Mouse (Mus musculus): Measurements from ENCODE around the gene Zfp93. TPM values are rescaled to one million over a fixed set of nuclear protein-coding genes. Genes with fewer than 3 reads are reported as not detected.

Zfp93 gene
- total RNA-seq, 2 experiments from 2014 or later: 13.4 to 14.4 TPM

DNA sequence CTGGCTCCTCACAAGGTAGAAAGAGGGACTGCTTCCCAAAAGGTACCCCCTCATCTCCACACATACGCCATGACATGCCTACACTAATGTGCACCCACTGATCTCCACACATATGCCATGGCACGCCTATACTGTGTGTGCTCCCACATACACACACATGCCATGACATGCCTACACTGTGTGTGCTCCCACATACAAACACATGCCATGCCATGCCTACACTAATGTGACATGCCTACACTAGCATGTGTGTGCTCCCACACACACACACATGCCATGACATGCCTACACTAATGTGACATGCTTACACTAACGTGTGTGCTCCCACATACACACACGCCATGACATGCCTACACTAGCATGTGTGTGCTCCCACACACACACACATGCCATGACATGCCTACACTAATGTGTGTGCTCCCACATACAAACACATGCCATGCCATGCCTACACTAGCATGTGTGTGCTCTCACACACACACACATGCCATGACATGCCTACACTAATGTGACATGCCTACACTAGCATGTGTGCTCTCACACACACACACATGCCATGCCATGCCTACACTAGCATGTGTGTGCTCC is 20.0 kb downstream of the Zfp93 start:
- no peak for DNase-seq (ENCODE audit: low spot score in 2 of 2)

DNA sequence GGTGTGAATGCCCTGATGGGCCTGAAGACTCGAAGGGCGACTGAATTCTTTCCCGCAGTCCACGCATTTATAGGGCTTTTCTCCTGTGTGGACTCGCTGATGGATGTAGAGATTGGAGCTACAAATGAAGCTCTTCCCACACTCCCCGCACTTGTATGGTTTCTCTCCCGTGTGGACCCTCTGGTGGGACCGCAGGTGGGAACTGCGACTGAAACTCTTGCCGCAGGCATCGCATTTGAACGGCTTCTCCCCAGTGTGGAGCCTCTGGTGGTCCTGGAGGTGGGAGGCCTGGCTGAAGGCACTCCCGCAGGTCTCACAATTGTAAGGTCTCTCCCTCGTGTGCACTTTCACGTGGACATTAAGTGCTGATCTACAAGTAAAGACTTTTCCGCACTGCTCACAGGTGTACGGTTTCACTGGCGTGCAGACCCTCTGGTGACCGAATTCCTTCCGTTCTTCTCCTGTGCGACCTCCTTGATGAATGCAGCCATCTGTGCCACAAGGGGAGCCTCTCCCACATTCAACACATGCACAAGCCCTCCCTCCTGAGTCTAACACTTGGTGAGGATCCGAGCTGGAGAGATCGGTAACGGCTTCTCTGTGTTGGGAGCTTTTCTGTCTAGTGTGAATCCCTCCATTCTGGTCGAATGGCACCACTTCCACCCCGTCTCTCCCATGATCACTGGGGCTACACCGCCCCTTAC is 21.3 kb downstream of the Zfp93 start:
- no peak for DNase-seq (ENCODE audit: low spot score in 2 of 2)

DNA sequence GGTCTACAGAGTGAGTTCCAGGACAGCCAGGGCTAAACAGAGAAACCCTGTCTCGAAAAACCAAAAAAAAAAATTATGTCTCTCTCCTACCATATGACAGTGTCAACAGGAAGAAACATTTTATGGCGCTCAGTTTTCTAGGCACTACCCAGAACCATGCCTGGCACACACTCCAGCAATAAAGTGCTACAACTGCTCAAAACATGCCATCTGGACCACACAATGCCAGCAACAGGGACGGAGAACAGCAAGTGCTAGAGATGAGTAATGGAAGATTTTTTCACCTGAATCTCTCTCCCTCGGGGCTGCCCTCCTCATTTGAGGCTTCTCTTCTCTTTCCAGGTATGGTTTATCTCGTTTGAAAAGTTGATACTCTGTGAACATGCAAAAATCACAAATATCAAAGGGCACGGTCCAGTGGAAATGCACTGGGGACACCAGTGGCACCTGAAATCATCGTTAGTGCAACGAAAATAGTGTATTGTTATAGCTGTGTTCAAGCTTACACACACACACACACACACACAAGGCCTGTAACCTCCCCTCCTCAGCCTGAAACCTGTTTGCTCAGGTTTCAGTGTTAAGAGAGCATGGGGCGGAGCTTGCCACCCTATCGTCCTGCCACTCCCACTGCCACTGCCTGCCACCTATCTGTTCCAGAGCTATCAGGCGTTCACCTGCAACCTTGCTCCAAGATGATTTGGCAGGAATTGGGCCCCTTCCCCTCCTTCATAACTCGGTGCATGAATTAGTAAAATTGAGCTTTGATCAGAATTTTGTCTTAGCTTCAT is 23.0 kb downstream of the Zfp93 start:
- DNase-seq (ENCODE audit: low spot score in 2 of 2): peak in 1 of 2 experiments; percentile 62

DNA sequence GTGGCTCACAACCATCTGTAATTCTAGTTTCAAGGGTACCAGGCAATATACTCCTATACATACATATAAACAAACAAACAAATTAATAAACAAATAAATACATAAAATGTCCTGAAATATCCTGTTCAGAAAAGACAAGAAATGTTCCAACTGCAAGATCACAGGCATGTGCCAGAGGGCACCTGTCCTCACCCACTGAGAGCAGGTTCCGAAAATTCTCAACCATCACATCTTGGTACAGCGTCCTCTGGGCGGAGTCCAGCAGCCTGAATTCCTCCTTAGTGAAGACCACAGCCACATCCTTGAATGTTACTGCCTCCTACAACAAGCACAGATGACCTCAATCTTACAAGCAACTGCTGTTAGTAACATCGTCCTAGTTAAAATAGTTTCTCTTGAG is 24.5 kb downstream of the Zfp93 start:
- no peak for DNase-seq (ENCODE audit: low spot score in 2 of 2)

DNA sequence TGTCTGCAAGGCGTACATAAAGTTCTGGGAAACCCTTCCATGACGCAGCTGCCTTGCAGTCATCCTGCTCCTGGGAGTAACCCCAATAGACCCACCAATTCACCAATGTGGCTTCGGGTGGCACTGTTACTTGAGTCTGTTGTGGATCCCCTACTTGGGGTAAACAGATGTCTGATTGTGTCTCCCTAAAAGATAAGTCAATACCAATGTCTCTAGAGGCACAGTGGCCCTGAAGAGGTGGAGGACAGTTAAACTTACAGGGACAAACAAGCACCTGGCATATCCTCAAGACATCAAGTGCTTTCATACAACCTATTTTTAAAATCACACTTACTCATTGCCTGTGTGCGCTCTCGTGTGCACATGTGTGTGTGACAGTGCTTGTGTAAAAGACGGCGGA is 25.2 kb downstream of the Zfp93 start:
- no peak for DNase-seq (ENCODE audit: low spot score in 2 of 2)

DNA sequence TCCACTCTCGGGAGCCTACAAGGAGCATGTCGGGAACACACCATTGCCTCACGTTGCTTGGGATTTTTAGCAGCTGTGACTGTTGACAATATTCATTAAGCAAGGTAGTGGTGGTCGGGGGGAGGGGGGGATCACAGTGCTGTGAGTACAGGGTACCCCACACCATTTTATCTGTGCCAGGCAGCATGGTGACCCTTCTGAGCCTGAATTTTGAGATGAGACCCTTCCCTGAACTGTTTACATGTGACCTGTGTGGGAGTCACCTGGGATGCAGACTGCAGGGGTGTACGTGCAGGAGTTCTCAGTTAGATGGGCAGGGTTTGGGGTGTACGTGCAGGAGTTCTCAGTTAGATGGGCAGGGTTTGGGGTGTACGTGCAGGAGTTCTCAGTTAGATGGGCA is 26.2 kb downstream of the Zfp93 start:
- DNase-seq (ENCODE audit: low spot score in 2 of 2): no peak

DNA sequence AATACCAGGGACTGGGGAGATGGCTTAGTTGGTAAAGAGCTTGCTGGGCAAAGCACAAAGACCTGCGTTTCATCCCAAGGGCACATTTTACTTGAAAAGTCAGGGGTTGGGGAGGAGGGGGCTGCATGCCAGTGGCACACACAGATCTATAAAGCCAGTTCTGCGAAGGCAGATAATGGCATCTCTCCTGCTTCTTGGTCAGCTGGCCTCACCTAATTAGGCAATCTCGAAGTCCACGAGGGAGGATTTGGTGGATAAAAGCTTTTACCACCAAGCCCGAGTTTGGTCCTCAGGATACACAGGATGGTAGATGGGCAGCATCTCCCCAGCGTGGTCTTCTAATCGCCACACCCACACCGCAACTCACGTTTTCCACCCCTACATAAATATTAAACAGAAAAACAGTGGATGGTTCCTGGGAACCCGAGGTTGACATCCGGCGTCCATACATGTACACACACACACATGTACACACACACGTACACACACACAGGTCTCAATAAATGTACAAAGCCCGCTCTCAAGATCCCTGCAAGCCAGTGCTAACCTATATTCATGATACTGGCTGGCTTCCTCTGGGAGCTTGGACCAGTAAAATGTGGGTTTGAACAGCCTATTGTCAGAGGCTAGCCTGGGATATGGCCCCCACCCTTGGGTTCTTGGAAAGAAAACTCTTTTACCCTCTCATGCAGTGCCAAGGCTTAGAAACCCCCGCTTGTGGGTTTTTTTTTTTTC is 27.3 kb downstream of the Zfp93 start:
- no peak for DNase-seq (ENCODE audit: low spot score in 2 of 2)

DNA sequence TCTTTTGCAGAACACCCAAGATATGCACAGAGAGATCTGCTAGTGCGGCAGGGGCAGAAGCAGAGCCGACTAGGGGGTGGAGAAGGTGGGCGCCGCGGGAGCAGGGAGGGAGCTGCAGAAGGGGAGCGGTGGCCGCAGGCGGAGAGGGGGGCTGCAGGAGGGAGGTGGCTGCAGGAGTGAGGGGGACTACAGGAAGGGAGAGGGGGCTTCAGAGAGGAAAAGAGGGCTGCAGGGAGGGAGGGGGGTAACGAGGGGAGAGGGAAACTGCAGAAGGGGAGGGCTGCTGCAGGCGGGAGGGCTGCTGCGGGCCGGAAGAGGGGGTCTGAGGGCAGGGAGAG is 28.4 kb downstream of the Zfp93 start:
- no peak for DNase-seq (ENCODE audit: low spot score in 2 of 2)

DNA sequence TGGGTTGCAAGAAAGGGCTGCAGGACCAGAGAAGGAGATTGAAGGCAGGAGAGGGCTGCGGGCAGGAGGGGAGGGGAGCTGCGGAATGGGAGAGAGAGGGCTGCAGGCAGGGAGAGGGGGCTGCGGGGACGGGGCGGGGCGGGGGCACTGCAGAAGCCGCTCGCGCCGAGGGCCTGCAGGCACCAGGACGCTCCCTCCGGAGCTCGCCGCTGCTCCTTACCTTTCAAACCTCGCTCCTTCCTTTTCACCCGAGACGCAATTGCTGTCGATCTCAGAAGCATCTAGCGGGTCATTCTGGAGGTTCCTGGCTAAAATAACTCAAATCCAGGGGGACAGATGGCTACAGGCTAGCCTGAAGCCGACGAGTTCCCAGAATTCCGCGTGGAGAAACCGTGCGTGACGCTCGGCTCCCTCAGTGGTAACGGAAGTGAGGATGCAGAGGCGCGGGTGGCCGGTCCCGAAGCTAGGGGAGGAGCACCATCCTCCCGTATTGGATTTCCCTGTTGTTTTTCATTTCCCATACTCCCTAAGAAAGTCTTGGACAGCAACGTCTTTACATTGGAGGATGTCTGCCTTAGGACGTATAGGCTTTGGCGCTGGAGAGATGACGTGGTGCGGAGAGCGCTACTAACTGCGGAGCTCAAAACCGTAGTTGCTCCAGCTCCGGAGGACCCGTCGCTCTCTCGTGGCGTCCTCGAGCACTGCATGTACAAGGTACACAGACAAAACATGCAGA is 28.9 kb downstream of the Zfp93 start:
- DNase-seq (ENCODE audit: low spot score in 2 of 2): peak; percentile 85 to 92

DNA sequence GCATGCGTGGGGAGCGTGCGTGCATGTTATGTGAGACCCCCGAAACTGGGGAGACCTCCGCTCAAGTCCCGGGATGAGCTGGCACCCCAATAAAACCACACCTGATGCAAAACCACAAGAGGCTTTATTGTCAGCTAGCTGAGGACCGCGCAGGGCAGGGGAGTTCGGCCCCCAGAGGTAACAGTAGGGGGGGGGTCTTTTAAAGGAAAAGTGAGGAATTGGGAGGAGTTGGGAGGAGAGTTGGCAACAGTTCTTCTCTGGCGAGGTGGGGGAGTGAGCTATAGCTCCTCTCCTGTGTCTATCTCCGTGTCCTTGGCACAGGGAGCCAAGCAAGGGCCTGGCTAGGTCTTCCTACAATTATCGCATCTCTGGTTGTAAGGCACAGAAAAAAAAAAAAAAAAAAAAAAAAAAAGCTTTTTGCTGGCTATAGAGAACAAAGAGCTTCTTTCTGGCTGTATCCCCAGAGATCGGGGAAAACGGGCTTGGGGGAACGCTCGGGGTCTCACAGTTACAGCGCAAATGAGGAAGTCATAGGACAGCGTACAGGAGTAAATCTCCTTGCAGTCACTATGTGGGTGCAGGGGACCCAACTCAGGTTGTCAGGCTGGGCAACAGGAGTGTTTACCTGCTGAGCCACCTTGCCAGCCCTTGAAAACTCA is 29.7 kb downstream of the Zfp93 start:
- peak in 1 of 2 experiments; percentile 25 for DNase-seq (ENCODE audit: low spot score in 2 of 2)

DNA sequence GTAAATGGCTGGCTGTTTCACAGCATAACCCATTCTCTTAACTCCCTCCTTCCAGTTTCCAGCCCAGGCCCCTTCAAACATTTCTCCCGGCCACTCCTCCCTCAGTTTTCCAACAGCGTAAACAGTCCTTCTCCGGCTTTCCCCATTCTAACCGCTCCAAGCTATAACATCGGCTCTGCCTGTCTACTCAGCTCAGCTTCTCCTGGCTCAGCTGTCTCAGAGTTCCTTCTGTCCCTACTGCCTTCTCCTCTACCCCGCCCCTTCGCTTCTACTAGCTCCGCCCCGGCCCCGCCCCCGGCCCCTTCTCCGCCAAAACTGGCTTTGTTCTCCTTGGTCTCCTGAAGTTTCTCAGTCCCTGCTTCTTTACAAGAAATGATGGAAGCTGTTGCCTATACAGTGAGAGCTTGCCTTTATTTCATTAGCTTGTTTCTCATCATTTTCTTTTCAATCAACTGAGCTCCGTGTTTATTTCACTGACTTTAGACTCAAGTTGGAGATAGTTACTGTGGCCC is 30.6 kb downstream of the Zfp93 start, which contains the start of gene Zfp61:
TSS of gene Zfp61 (minus strand) at position 462 of the 512 bp plus-strand sequence.
- DNase-seq (ENCODE audit: low spot score in 2 of 2): peak in 1 of 2 experiments; percentile 48

DNA sequence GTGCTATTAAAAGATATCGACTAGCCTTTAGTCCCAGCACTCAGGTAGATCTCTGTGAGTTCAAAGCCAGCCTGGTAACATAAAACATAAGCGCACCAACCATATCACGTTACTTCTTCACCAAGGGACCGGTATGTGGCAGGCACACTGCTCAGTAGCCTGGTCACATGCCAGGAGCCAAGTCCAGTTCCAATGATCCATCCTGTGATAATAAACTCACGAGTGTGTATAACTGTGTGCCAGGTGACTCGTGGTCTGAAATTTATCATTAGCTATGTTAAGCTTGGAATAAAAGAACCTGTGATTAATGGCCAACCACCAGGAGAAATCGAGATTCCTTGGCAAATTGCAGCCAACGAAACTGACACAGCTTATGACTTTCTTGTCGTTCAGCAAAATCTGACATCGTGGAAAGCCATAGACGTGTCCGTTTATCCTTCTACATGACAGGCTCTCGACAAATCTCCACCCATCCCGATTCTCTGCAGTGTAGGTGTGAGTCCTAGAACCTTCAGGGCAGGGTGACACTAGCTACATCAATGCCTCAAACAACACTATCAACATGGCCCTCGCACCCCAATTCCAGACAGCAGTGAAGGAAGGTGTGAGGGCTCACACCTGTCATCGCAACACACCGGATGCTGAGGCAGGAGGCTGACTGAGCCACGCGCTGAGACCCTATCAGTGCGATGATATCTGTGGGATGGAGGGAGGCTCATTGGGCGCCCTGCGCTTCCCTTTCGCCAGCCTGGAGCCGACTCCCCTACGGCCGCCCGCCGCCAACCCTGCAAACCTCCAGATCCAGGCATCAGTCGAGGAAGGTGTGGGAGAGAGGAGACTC is 45.7 kb downstream of the Zfp93 start:
- DNase-seq (ENCODE audit: low spot score in 2 of 2): peak in 1 of 2 experiments; percentile 25

DNA sequence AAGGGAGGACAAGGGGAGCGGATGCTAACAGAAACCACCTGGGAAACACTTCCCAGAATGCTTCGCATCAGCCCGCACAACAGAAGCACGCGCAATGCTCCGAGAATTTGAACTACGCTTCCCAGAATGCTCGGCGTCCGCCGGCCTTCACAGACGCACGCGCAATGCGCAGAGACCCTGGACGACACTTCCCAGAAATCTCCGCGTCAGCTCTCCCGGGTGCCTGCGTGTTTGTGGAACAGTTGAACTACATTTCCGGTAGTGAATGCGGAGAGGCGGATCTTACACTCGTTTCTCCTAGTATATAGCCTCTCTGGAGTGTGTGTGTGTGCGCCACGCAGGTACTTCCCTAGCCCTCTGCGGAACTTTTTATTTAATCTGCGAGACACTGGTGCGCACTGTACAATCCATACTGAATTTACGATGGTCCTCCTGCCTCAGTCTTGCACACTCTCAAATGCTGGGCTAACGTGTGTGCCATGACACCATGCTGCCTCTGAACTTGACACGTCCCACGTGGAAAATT is 46.4 kb downstream of the Zfp93 start, which contains the start of gene Zfp94:
TSS of gene Zfp94 (minus strand) at position 100 of the 526 bp plus-strand sequence.
- DNase-seq (ENCODE audit: low spot score in 2 of 2): peak; percentile 97 to 99

DNA sequence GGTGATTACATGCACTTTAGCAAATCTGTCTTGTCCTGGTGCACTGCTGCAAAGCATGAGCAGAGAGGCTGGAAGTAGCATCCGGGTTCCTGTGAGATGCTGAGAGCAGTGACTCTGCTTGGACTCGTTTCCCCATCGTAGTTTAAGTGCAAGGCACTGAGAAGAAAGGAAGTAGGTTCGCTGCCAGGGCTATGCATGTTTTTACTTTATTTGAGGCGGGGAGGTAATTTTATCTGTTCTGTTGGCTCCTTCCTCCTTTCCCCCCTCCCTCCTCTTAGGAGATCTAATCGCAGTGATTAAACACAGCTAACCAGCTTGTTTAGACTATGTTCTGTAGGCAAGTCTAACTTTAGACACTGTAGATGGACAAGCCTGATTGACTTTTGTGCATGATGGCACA is 48.7 kb downstream of the Zfp93 start:
- no peak for DNase-seq (ENCODE audit: low spot score in 2 of 2)

DNA sequence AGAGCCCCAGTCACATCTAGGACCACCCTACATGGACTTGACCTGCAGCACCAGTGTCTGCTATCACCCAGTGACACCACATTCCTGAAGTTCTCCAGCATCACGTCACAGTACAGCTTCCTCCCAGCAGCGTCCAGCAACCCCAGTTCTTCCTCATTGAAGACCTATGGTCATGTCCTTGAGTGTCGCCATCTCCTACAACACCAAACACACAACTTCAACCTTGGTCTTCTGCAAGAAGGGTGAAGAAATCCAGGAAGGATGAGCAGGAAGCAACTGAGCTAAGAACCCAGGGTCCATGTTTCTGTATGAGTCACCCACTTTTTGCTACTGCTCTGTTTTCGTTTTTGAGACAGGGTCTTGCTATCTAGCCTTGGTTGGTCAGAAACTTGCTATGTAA is 52.4 kb downstream of the Zfp93 start:
- no peak for DNase-seq (ENCODE audit: low spot score in 2 of 2)

DNA sequence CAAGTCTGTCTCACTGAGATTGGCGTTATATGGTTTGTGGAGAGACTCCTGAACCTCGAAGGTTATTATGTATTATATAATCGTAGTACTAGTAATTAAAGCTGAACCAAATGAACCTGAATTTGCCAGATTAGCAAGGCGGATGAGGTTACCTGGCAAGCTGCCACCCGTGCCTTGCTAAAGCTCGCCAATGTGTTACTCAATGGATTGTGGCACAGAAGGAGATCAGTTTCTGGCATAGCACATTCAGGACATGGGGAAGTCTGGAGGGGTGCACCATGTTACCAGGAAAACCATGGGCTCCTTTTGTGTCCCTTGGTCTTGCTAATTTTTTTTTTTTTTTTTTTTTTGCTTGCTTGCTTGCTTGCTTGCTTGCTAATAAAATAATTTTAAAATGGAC is 55.0 kb downstream of the Zfp93 start:
- peak in 1 of 2 experiments; percentile 59 for DNase-seq (ENCODE audit: low spot score in 2 of 2)

DNA sequence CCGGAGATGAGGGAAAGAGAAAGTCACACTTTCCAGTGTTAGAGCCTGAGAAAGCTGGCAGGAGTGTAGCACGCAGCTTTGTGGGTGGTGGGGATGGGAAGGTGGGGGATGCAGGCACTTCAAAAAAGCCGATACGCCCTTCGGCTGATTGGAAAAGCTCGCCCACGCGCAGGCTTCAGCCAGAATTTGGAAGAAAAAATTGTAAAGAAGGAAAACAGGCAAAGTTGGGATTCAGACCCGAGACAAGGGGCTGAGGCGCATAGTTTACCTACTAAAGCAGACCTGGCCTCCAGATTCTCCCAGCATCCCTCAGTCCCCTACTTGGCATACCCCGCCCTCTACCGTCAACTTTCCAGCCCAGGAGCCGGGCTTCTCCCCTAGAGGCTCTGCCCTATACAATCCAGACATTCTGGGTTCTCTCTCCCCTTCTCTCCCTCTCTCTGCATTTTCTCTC is 55.5 kb downstream of the Zfp93 start:
- DNase-seq (ENCODE audit: low spot score in 2 of 2): peak; percentile 16 to 68

DNA sequence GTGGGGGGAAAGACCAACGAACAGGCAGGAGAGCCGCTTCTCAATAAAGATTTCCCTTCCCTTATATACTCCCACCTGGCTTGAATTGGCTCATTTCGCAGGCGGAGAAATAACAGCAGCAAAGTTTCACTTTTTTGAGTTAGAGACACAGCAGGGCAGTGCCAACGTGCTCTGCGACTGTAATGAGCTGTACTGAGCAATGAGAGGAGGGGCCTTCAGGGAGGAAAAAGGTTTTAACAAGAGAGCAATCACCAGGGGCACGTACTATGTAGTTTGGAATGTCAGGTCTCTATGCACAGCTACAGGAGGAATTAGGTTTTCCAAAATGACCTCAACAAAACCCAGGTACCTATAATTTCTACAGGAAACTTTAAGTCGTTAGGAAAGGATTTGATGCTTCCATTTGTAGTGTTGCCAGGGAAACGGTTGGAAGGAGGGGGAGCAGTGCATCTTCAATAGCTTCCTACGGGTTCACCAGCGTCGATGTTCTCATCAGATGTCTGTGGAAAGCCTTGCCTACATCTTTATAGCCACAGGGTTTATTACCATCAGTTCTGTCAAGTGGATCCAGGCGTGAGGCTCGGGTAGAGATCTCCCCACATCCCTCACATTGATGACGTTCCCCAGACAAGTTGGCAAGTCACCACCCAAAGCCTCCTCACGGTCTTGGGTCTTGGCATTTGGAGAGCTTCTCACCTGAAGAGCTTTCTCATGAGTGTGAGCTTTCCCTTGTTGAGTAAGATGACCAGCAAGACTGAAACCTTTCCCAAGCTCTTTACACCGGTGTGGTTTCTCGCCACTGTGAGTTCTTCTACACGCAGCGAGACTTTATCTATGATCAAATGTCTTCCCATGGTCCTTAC is 56.3 kb downstream of the Zfp93 start:
- DNase-seq (ENCODE audit: low spot score in 2 of 2): peak in 1 of 2 experiments; percentile 19
